ENCODE assay signal across 16 mouse cellular contexts in genomic region chr6:34370081-34370480, GRCm38 (mm10). TPM values are rescaled to one million over a fixed set of nuclear protein-coding genes. Genes with fewer than 3 reads are reported as not detected.
"Had no signal": no experiment of that assay in that cellular context is flagged by ENCODE, and none has a peak within 500 bp of the region (broad histone marks: within the 10 kb centered on the region; RNA-seq: fewer than 3 reads in every experiment).

No protein-coding gene starts in this region.

- DNase-seq: lung, adult 18-20 months; lung, embryonic 14.5 days; lung, postnatal 10 days; lung, postnatal 4 days; right cerebral cortex, postnatal 14 days; thymus, adult 2 months; thymus, postnatal 25 days; thymus, postnatal 4 days had no signal

- ATAC-seq: midbrain, embryonic 13.5 days; midbrain, embryonic 15.5 days had no signal

RNA-seq across cellular contexts. Expression of gene Akr1b8, which starts 16.2 kb away (rescaled TPM):
- total RNA-seq: monocyte, adult 5-6 weeks; neutrophil, adult 5-6 weeks had no signal

RNA-seq across cellular contexts. Expression of gene Akr1b7, which starts 42.1 kb away (rescaled TPM):
- total RNA-seq: midbrain, postnatal 0 days; monocyte, adult 5-6 weeks; neutrophil, adult 5-6 weeks had no signal
- polyA plus RNA-seq: lung, embryonic 14.5 days; lung, embryonic 16.5 days; midbrain, embryonic 11.5 days; midbrain, embryonic 13.5 days; midbrain, embryonic 15.5 days; neural tube, embryonic 12.5 days had no signal
